Mouse (Mus musculus) cortical plate, adult 2 months (tissue): ENCODE results near the gene Zfp646.

Source experiments
- CTCF ChIP-seq: fragments of 200-500 bp; IDR thresholded peaks from 2 replicates; pipeline ENCODE4 v1.5.1; 2011; ENCODE audit warnings: mild to moderate bottlenecking, control low read depth, low read length; ENCODE audit not compliant: insufficient read depth; ENCODE audit errors: extremely low read depth
- POLR2A ChIP-seq: fragments of 200-500 bp; IDR thresholded peaks from 2 replicates; pipeline ENCODE4 v1.6.1; 2011; ENCODE audit warnings: mild to moderate bottlenecking, low read length, control low read depth; ENCODE audit not compliant: insufficient read depth; ENCODE audit errors: extremely low read depth

DNA sequence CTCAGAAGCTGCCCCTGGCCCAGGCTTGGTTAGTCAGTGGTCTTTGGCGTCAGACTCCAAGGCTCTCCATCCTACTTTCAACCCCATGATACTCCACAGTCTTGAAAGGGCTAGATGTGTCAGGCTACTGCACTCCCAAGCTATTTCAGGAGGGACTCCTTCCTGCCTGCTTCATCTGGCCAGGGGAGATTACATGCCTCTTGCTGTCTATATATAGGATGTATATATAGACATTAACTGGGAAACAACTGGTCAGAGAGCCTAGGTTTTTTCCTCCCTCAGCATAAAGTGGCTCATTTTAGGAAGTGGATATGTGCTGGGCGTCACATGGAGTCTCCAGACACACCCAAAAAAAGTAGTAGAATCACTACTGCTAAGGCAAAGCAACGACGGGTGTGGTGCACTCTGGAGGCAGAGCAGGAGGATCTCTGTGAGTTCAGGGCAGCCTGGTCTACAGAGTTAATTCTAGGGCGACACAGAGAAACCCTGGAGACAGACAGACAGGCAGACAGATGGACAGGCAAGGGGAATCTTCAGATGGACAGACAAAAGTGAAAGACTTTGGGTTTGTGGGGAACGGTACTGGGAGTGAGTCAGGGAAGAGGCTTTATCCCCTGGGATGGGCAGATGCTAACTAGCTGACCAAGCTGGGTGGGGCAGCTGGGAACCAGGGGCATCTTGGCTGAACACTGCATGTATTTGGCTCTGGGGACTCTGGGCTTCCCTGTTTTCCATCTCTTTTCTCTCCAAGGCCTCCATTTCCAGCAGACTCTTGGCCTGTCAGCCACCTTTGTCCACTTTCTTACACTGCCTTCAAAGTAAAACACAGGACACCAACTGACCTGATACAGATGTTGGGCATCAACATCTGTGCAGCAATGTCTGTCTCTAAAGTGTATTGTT lies 25.8 kb upstream of the Zfp646 start:
- no peak for TF ChIP-seq CTCF
- no peak for TF ChIP-seq POLR2A
